Mouse (Mus musculus): ENCODE measurements at regions not wholly inside any gene's neighbourhood (a gene's known extent, or its start where the extent isn't known, plus 50 kb on each side); places are given as distances from the start of the nearest gene placed in this dataset.

GRCm38 (mm10) chr2:50881514-50882038 is 267.3 kb downstream of the Rnd3 start:
- TF ChIP-seq CTCF (IDR thresholded peaks at IDR 0.05; ENCODE audit: insufficient read depth, low read length): no peak
- no peak for TF ChIP-seq POLR2A (IDR thresholded peaks at IDR 0.05; ENCODE audit: borderline replicate concordance, extremely low read depth, low read depth, low read length)

All from lung, adult 2 months (tissue).